9 mouse cellular contexts compared by ENCODE assay signal in genomic region chr6:4003445-4003844, GRCm38 (mm10). TPM values are rescaled to one million over a fixed set of nuclear protein-coding genes. Genes with fewer than 3 reads are reported as not detected.
DNase-seq lines count a peak whose midpoint lies in the region; ATAC-seq and TF ChIP-seq lines count a peak whose summit lies in the region.
"Had no signal": no experiment of that assay in that cellular context is flagged by ENCODE, and none has a peak within 500 bp of the region (broad histone marks: within the 10 kb centered on the region; RNA-seq: fewer than 3 reads in every experiment).

No protein-coding gene starts in this region.

- no peak overlapping the region for H3K9ac ChIP-seq in kidney, embryonic 15.5 days
- H3K9ac ChIP-seq in embryonic facial prominence, embryonic 12.5 days: no peak overlapping the region; the same call in 1 of the 2 replicates
- H3K9ac ChIP-seq in intestine, embryonic 14.5 days (ENCODE audit: low read length): no peak overlapping the region
- no peak overlapping the region for H3K9ac ChIP-seq in forebrain, embryonic 16.5 days (replicated peaks; ENCODE audit: low read depth, low read length)

- DNase-seq in kidney, adult 11 months: no peak
- no peak for DNase-seq in intestine, embryonic 14.5 days (ENCODE audit: low spot score)
- DNase-seq in thymus, postnatal 0 days (ENCODE audit: low spot score): no peak
- no peak for DNase-seq in thymus, adult 2 months
- DNase-seq: thymus, postnatal 14 days had no signal

- TF ChIP-seq CTCF in thymus, adult 2 months (IDR thresholded peaks at IDR 0.05; ENCODE audit: borderline replicate concordance, control insufficient read depth, extremely low read depth, insufficient read depth, low read length, poor library complexity): no peak

- no peak for TF ChIP-seq POLR2A in myocyte (IDR thresholded peaks at IDR 0.05; ENCODE audit: insufficient read length, low read depth)
- TF ChIP-seq POLR2A in thymus, adult 2 months (IDR thresholded peaks at IDR 0.05; ENCODE audit: control insufficient read depth, extremely low read depth, insufficient read depth, low read length, poor library complexity): no peak

- H3K79me2 ChIP-seq in myocyte (ENCODE audit: control insufficient read depth, insufficient read depth): no peaks in the 10 kb centered on the region

- H3K4me3 ChIP-seq in kidney, embryonic 15.5 days (replicated peaks): peak overlapping the region; percentile 56
- peak overlapping the region; percentile 42 for H3K4me3 ChIP-seq in embryonic facial prominence, embryonic 12.5 days
- peak overlapping the region; percentile 44 for H3K4me3 ChIP-seq in intestine, embryonic 14.5 days (ENCODE audit: low read depth, low read length)
- H3K4me3 ChIP-seq in myocyte: peak overlapping the region; percentile 23
- H3K4me3 ChIP-seq in forebrain, embryonic 16.5 days (replicated peaks; ENCODE audit: low read length): no peak overlapping the region
- H3K4me3 ChIP-seq in thymus, adult 2 months (ENCODE audit: control insufficient read depth, insufficient read depth, low read length): no peak overlapping the region

- H3K27me3 ChIP-seq in kidney, embryonic 15.5 days: no peaks in the 10 kb centered on the region
- H3K27me3 ChIP-seq in embryonic facial prominence, embryonic 12.5 days: no peaks in the 10 kb centered on the region
- H3K27me3 ChIP-seq in intestine, embryonic 14.5 days (replicated peaks; ENCODE audit: control insufficient read depth, insufficient read depth, low read length): no peaks in the 10 kb centered on the region
- no peaks in the 10 kb centered on the region for H3K27me3 ChIP-seq in myocyte (ENCODE audit: control insufficient read depth, insufficient read depth, insufficient read length)
- no peaks in the 10 kb centered on the region for H3K27me3 ChIP-seq in forebrain, embryonic 16.5 days (replicated peaks; ENCODE audit: control insufficient read depth, insufficient read depth, low read length)
- H3K27me3 ChIP-seq in thymus, adult 2 months (ENCODE audit: control insufficient read depth, insufficient read depth, low read length): no peaks in the 10 kb centered on the region

- no peaks in the 10 kb centered on the region for H3K9me3 ChIP-seq in kidney, embryonic 15.5 days (replicated peaks)
- H3K9me3 ChIP-seq in embryonic facial prominence, embryonic 12.5 days: no peaks in the 10 kb centered on the region
- no peaks in the 10 kb centered on the region for H3K9me3 ChIP-seq in intestine, embryonic 14.5 days (ENCODE audit: control insufficient read depth, low read length)
- H3K9me3 ChIP-seq in forebrain, embryonic 16.5 days (ENCODE audit: control insufficient read depth, low read length): no peaks in the 10 kb centered on the region

- H3K4me2 ChIP-seq in kidney, embryonic 15.5 days: peak overlapping the region; percentile 79
- peak overlapping the region; percentile 61 for H3K4me2 ChIP-seq in embryonic facial prominence, embryonic 12.5 days (replicated peaks)
- peak overlapping the region; percentile 65 for H3K4me2 ChIP-seq in intestine, embryonic 14.5 days (ENCODE audit: low read length)
- H3K4me2 ChIP-seq in myocyte (ENCODE audit: low read depth): peak overlapping the region; percentile 64
- no peak overlapping the region for H3K4me2 ChIP-seq in forebrain, embryonic 16.5 days (ENCODE audit: low read length)

- 37% methylated on average over 4 of the region's 4 CpGs for WGBS in kidney, embryonic 15.5 days
- WGBS in embryonic facial prominence, embryonic 12.5 days: 35% methylated on average over 4 of the region's 4 CpGs
- 32% methylated on average over 4 of the region's 4 CpGs for WGBS in intestine, embryonic 14.5 days
- 49% methylated on average over 4 of the region's 4 CpGs for WGBS in forebrain, embryonic 16.5 days
- WGBS in thymus, adult 2 months: 8% methylated on average over 4 of the region's 4 CpGs

- H3K4me1 ChIP-seq in kidney, embryonic 15.5 days: 0 out of 2 replicates have a peak, but pooled peaks cover 3% of the 10 kb centered on the region
- H3K4me1 ChIP-seq in embryonic facial prominence, embryonic 12.5 days: no peaks in the 10 kb centered on the region
- no peaks in the 10 kb centered on the region for H3K4me1 ChIP-seq in intestine, embryonic 14.5 days (replicated peaks; ENCODE audit: control insufficient read depth, insufficient read depth, low read length)
- H3K4me1 ChIP-seq in forebrain, embryonic 16.5 days (replicated peaks; ENCODE audit: control insufficient read depth, insufficient read depth, low read length): peaks cover 4% of the 10 kb centered on the region
- no peaks in the 10 kb centered on the region for H3K4me1 ChIP-seq in thymus, adult 2 months (replicated peaks; ENCODE audit: control insufficient read depth, insufficient read depth, low read length)

- peak; percentile 37 for ATAC-seq in kidney, embryonic 15.5 days (replicated peaks; ENCODE audit: low FRiP score)
- no peak for ATAC-seq in embryonic facial prominence, embryonic 12.5 days (ENCODE audit: insufficient number of reproducible peaks, insufficient read depth, low FRiP score, low TSS enrichment)
- ATAC-seq in intestine, embryonic 14.5 days (replicated peaks; ENCODE audit: low FRiP score, low TSS enrichment, low read depth): 0 out of 2 replicates have a peak, but pooled peaks have one; percentile 21
- no peak for ATAC-seq in forebrain, embryonic 16.5 days

- H3K36me3 ChIP-seq in kidney, embryonic 15.5 days: no peaks in the 10 kb centered on the region
- no peaks in the 10 kb centered on the region for H3K36me3 ChIP-seq in embryonic facial prominence, embryonic 12.5 days
- 0 out of 2 replicates have a peak, but pooled peaks cover 4% of the 10 kb centered on the region for H3K36me3 ChIP-seq in intestine, embryonic 14.5 days (ENCODE audit: control insufficient read depth, insufficient read depth, low read length)
- no peaks in the 10 kb centered on the region for H3K36me3 ChIP-seq in myocyte (ENCODE audit: control insufficient read depth, insufficient read depth)
- no peaks in the 10 kb centered on the region for H3K36me3 ChIP-seq in forebrain, embryonic 16.5 days (ENCODE audit: control insufficient read depth, insufficient read depth)
- no peaks in the 10 kb centered on the region for H3K36me3 ChIP-seq in thymus, adult 2 months (ENCODE audit: control insufficient read depth, insufficient read depth, low read length)

- H3ac ChIP-seq in myocyte (ENCODE audit: control insufficient read depth, insufficient read length): no peak overlapping the region

- H3K27ac ChIP-seq in kidney, embryonic 15.5 days: peak overlapping the region; percentile 55
- H3K27ac ChIP-seq in embryonic facial prominence, embryonic 12.5 days: no peak overlapping the region
- H3K27ac ChIP-seq in intestine, embryonic 14.5 days (ENCODE audit: low read depth): peak overlapping the region; percentile 81
- no peak overlapping the region for H3K27ac ChIP-seq in forebrain, embryonic 16.5 days (ENCODE audit: low read length)
- H3K27ac ChIP-seq in thymus, adult 2 months (ENCODE audit: control insufficient read depth, insufficient read depth, low read length): no peak overlapping the region

TF ChIP-seq in myocyte, 11 proteins besides CTCF, POLR2A, EP300 and RAD21:
- TF ChIP-seq TCF12 (IDR thresholded peaks at IDR 0.05; ENCODE audit: insufficient read depth, poor library complexity, severe bottlenecking) (no peak), TCF3 (IDR thresholded peaks at IDR 0.05; ENCODE audit: insufficient read length, low read depth) (no peak), SRF (IDR thresholded peaks at IDR 0.05; ENCODE audit: control insufficient read depth, insufficient read length, low read depth) (no peak), CEBPB (IDR thresholded peaks at IDR 0.05; ENCODE audit: insufficient read depth, poor library complexity, severe bottlenecking) (no peak), POLR2AphosphoS2 (IDR thresholded peaks at IDR 0.05; ENCODE audit: insufficient read length, low read depth) (no peak), REST (IDR thresholded peaks at IDR 0.05; ENCODE audit: insufficient read depth, insufficient read length) (no peak), E2F4 (IDR thresholded peaks at IDR 0.05; ENCODE audit: insufficient read depth) (no peak), MAX (IDR thresholded peaks at IDR 0.05; ENCODE audit: low read depth) (no peak), MYOD1 (IDR thresholded peaks at IDR 0.05; ENCODE audit: control insufficient read depth in 1 of 3, insufficient read length in 2 of 3, low read depth in 2 of 3) (no peak)

RNA-seq across cellular contexts. Expression of gene Gng11, which starts 0.3 kb away (rescaled TPM):
- polyA plus RNA-seq in kidney, embryonic 15.5 days (2015; fragmentation: Nextera tagmentation; extraction: Ambion mirVana): 81.3 and 82.3 TPM in 2 replicates
- polyA plus RNA-seq in embryonic facial prominence, embryonic 12.5 days (2016; fragmentation: Nextera tagmentation; extraction: Ambion mirVana): 63.7 and 67.5 TPM in 2 replicates
- polyA plus RNA-seq in intestine, embryonic 14.5 days (2014; fragmentation: Nextera tagmentation; extraction: Ambion mirVana): 74.4 and 80.3 TPM in 2 replicates
- 19.3 TPM for polyA plus RNA-seq in myocyte (2012; fragmentation: generic; extraction: Trizol)
- 26.3 and 29.1 TPM in 2 replicates for polyA plus RNA-seq in thymus, postnatal 0 days (2015; fragmentation: Nextera tagmentation; extraction: Ambion mirVana)
- 18.4 and 23.7 TPM in 2 replicates for polyA plus RNA-seq in forebrain, embryonic 16.5 days (2015; fragmentation: Nextera tagmentation; extraction: Ambion mirVana)
- polyA plus RNA-seq in thymus, adult 2 months (2012; rRNA removed): 1.1 and 1.7 TPM in 2 replicates

RNA-seq across cellular contexts. Expression of gene Gngt1, which starts 9.9 kb away (rescaled TPM):
- not detected in 2 replicates for polyA plus RNA-seq in kidney, embryonic 15.5 days (2015; fragmentation: Nextera tagmentation; extraction: Ambion mirVana)
- not detected in 2 replicates for polyA plus RNA-seq in embryonic facial prominence, embryonic 12.5 days (2016; fragmentation: Nextera tagmentation; extraction: Ambion mirVana)
- polyA plus RNA-seq in intestine, embryonic 14.5 days (2014; fragmentation: Nextera tagmentation; extraction: Ambion mirVana): 0.15 TPM in 1 of 2 replicates, not detected in the other
- not detected for polyA plus RNA-seq in myocyte (2012; fragmentation: generic; extraction: Trizol)
- polyA plus RNA-seq in thymus, postnatal 0 days (2015; fragmentation: Nextera tagmentation; extraction: Ambion mirVana): not detected in 2 replicates
- polyA plus RNA-seq in forebrain, embryonic 16.5 days (2015; fragmentation: Nextera tagmentation; extraction: Ambion mirVana): not detected in 2 replicates
- polyA plus RNA-seq in thymus, adult 2 months (2012; rRNA removed): not detected in 2 replicates

RNA-seq across cellular contexts. Expression of gene Tfpi2, which starts 14.7 kb away (rescaled TPM):
- polyA plus RNA-seq in kidney, embryonic 15.5 days (2015; fragmentation: Nextera tagmentation; extraction: Ambion mirVana): 3.2 TPM in 2 replicates
- 0.48 and 0.92 TPM in 2 replicates for polyA plus RNA-seq in embryonic facial prominence, embryonic 12.5 days (2016; fragmentation: Nextera tagmentation; extraction: Ambion mirVana)
- polyA plus RNA-seq in intestine, embryonic 14.5 days (2014; fragmentation: Nextera tagmentation; extraction: Ambion mirVana): 6.3 and 8.3 TPM in 2 replicates
- polyA plus RNA-seq in myocyte (2012; fragmentation: generic; extraction: Trizol): 0.06 TPM
- 1.2 and 1.8 TPM in 2 replicates for polyA plus RNA-seq in thymus, postnatal 0 days (2015; fragmentation: Nextera tagmentation; extraction: Ambion mirVana)
- 0.41 and 0.46 TPM in 2 replicates for polyA plus RNA-seq in forebrain, embryonic 16.5 days (2015; fragmentation: Nextera tagmentation; extraction: Ambion mirVana)
- polyA plus RNA-seq in thymus, adult 2 months (2012; rRNA removed): 0.51 and 0.96 TPM in 2 replicates

Comparison
In these comparisons a context has a peak if more than half of its experiments do, and no peak if none do; other contexts are left out.
1. ATAC-seq: peak in kidney, embryonic 15.5 days (single experiment) and intestine, embryonic 14.5 days (single experiment); none in embryonic facial prominence, embryonic 12.5 days (single experiment) and forebrain, embryonic 16.5 days (single experiment).
2. H3K27ac ChIP-seq: peak in kidney, embryonic 15.5 days (single experiment) and intestine, embryonic 14.5 days (single experiment); none in embryonic facial prominence, embryonic 12.5 days (single experiment), forebrain, embryonic 16.5 days (single experiment) and thymus, adult 2 months (single experiment).
3. H3K4me3 ChIP-seq: peak in kidney, embryonic 15.5 days (single experiment), embryonic facial prominence, embryonic 12.5 days (single experiment), intestine, embryonic 14.5 days (single experiment) and myocyte (single experiment); none in forebrain, embryonic 16.5 days (single experiment) and thymus, adult 2 months (single experiment).